Mouse (Mus musculus) stomach, embryonic 14.5 days (tissue): ENCODE results near the gene Ccr4. TPM values are rescaled to one million over a fixed set of nuclear protein-coding genes. Genes with fewer than 3 reads are reported as not detected.

Experiments used
- ATAC-seq: fragments of 200-750 bp; cut with Nextera tagmentation; 2 replicates; pipeline ENCODE4 v1.8.0; 2017; ENCODE audit warnings: low read depth, moderate TSS enrichment; ENCODE audit not compliant: insufficient number of reproducible peaks, insufficient read depth, low FRiP score
- H3K27ac ChIP-seq: fragments of 300-500 bp; sonication (generic); 2 replicates; pipeline ENCODE4 v1.5.1; 2014; ENCODE audit warnings: mild to moderate bottlenecking, low read length, moderate library complexity, mixed read lengths
- H3K27me3 ChIP-seq: fragments of 300-500 bp; sonication (generic); 2 replicates; pipeline ENCODE4 v1.6.1; 2014; ENCODE audit warnings: low read length, control low read depth, mixed read lengths; ENCODE audit not compliant: control insufficient read depth, insufficient read depth
- H3K36me3 ChIP-seq: fragments of 300-500 bp; sonication (generic); 2 replicates; pipeline ENCODE4 v1.6.1; 2014; ENCODE audit warnings: mild to moderate bottlenecking, control low read depth, low read length, moderate library complexity, mixed read lengths; ENCODE audit not compliant: control insufficient read depth, insufficient read depth
- H3K4me1 ChIP-seq: fragments of 300-500 bp; sonication (generic); 2 replicates; pipeline ENCODE4 v1.6.1; 2014; ENCODE audit warnings: low read length, control low read depth, mixed read lengths; ENCODE audit not compliant: control insufficient read depth, insufficient read depth
- H3K4me2 ChIP-seq: fragments of 300-500 bp; sonication (generic); replicated peaks from 2 replicates; pipeline ENCODE4 v1.6.1; 2014; ENCODE audit warnings: low read depth, low read length, control low read depth
- H3K4me3 ChIP-seq: fragments of 300-500 bp; sonication (generic); 2 replicates; pipeline ENCODE4 v1.5.1; 2014; ENCODE audit warnings: low read depth, low read length, control low read depth
- H3K9ac ChIP-seq: fragments of 300-500 bp; sonication (generic); replicated peaks from 2 replicates; pipeline ENCODE4 v1.6.1; 2014; ENCODE audit warnings: low read depth, mild to moderate bottlenecking, control low read depth, low read length, moderate library complexity, mixed read lengths
- H3K9me3 ChIP-seq: fragments of 300-500 bp; sonication (generic); 2 replicates; pipeline ENCODE4 v1.6.1; 2016; ENCODE audit warnings: low read depth, low read length, control low read depth; ENCODE audit not compliant: control insufficient read depth
- WGBS: fragments of 180-500 bp; shearing (Covaris S2); extraction: QIAGEN DNeasy Blood & Tissue Kit; methylation state at CpG from one replicate; pipeline ENCODE4 v1.1.7; 2014; 5-methylcytosine and 5-hydroxymethylcytosine counted together
- polyA plus RNA-seq: library from polyadenylated mRNA; unstranded; fragments of >200 nt; fragmentation: Nextera tagmentation; extraction: Ambion mirVana; gene quantifications from 2 replicates; pipeline ENCODE4 v1.2.1, GENCODE M21; 2014

Ccr4 gene
- polyA plus RNA-seq, 1 experiment from 2014 or later, result not detected

DNA sequence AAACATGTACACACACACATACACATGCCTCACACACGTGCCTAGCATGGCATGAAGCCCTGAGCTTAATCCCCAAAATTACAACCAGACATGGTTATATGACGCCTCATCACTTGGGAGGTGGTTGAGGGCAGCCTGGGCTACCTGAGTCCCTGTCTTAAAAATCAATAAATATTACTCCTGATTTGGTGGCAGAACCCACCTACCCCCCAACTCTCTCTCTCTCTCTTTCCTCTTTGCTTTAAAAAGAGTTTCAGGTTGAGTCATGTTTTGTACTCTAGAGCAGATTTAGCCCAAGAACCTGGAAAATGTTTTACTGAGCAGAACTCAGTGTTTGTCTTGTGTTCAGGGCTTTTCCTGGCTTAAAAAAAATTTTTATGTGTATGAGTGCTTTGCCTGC is 49.3 kb downstream of the Ccr4 start:
- Histone ChIP-seq H3K4me1 (no peaks in the 10 kb centered on the region), H3K9ac (no peak overlapping the region), H3K27me3 (no peaks in the 10 kb centered on the region), H3K36me3 (peaks cover 5% of the 10 kb centered on the region; the same call in 1 of the 2 replicates), H3K27ac (no peak overlapping the region), H3K9me3 (no peaks in the 10 kb centered on the region), H3K4me2 (no peak overlapping the region), H3K4me3 (no peak overlapping the region)
- ATAC-seq, result no peak
- 79% methylated on average over 2 of the region's 2 CpGs for WGBS

DNA sequence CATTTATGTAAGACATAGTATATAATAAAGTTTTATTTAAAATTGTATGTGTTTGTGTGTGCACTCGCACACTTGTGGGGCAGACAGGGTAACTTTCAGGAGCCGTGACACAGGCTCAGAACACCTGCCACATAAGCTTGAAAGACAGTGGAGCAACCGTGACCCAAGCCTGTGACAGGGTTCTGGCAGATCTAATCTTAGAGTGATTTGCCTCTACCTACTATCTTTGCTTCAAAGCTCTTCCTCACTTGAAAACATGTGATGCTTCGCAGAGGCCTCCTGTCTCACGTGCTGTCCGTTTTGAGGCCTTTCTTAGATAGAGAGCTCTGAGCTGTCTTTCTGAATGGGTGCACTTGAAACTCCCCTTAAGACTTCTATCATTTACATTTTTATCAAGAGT is 52.3 kb downstream of the Ccr4 start:
- ATAC-seq, result no peak
- H3K36me3 ChIP-seq, result peaks cover under 1% of the 10 kb centered on the region; the same call in 1 of the 2 replicates

DNA sequence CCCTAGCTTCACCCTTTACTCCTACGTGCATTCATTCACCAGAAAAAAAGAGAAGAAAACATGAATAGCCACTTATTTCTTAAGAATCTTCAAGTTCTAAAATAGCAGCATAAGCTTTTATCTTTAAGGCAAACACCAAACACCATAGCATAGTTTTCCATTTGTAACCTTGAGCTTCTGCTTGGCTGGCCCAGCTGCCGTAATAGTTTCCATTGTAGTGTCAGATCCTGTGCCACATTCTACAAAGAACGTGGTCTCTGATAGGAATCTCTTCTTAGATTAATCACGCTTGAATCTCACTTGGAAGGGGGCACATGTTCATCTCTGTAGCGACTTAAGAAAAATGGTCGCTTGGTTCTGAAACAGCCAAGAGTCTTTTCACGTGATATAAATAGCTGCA is 53.1 kb downstream of the Ccr4 start:
- no peak for ATAC-seq
- Histone ChIP-seq H3K4me2 (no peak overlapping the region), H3K4me3 (no peak overlapping the region), H3K9me3 (no peaks in the 10 kb centered on the region), H3K27ac (no peak overlapping the region), H3K36me3 (no peaks in the 10 kb centered on the region), H3K27me3 (no peaks in the 10 kb centered on the region), H3K4me1 (no peaks in the 10 kb centered on the region), H3K9ac (no peak overlapping the region)
- WGBS, result 81% methylated on average over 7 of the region's 7 CpGs

More for the DNA sequence above, 52.3 kb downstream of the Ccr4 start:
- H3K27me3 ChIP-seq, result no peaks in the 10 kb centered on the region
- H3K4me2 ChIP-seq, result no peak overlapping the region
- WGBS, result 87% methylated on average over 6 of the region's 6 CpGs
- no peaks in the 10 kb centered on the region for H3K9me3 ChIP-seq
- H3K4me3 ChIP-seq, result no peak overlapping the region
- no peak overlapping the region for H3K9ac ChIP-seq
- no peak overlapping the region for H3K27ac ChIP-seq
- no peaks in the 10 kb centered on the region for H3K4me1 ChIP-seq

DNA sequence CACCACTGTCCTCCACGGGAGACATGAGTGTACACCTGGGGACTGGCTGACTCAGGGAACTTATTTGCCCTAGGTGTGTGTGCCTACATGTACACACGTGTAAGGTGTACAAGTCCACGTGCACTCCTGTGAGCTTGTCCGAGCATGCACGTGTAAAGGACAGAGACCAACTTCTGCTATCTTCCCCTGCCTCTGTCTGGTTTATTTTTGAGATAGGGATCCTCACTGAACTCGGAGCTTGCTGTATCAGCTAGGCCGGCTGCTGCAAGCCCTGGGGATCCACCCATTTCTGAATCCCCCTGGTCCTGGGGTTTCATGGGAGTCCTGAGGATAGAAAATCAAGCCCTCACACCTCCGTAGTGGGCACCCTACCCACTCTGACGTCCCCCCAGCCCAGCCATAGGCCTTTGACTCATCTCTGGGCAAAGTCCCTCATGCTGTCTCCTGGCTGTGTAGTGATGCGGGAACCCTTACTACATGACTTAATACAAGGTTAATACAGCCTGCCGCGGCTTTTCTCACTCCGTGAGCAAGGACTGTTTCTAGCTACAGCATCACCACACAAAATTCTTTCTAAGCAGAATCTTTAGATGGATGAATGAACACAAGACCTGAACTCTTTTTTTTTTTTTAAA is 55.5 kb downstream of the Ccr4 start:
- 87% methylated on average over 13 of the region's 13 CpGs for WGBS
- Histone ChIP-seq H3K27me3 (no peaks in the 10 kb centered on the region), H3K9ac (no peak overlapping the region), H3K36me3 (no peaks in the 10 kb centered on the region), H3K4me3 (no peak overlapping the region), H3K27ac (no peak overlapping the region), H3K4me1 (no peaks in the 10 kb centered on the region), H3K9me3 (no peaks in the 10 kb centered on the region), H3K4me2 (no peak overlapping the region)
- ATAC-seq, result 0 out of 2 replicates have a peak, but pooled peaks have one; percentile 28

GRCm38 (mm10) chr9:114448700-114449099 is 56.0 kb downstream of the Ccr4 start:
- 76% methylated on average over 5 of the region's 5 CpGs for WGBS
- Histone ChIP-seq H3K4me1 (no peaks in the 10 kb centered on the region), H3K27me3 (no peaks in the 10 kb centered on the region), H3K9ac (no peak overlapping the region), H3K4me2 (no peak overlapping the region), H3K9me3 (no peaks in the 10 kb centered on the region), H3K4me3 (no peak overlapping the region), H3K36me3 (no peaks in the 10 kb centered on the region), H3K27ac (no peak overlapping the region)
- ATAC-seq, result no peak

GRCm38 (mm10) chr9:114446887-114447286 is 57.8 kb downstream of the Ccr4 start:
- Histone ChIP-seq H3K27me3 (no peaks in the 10 kb centered on the region), H3K4me2 (no peak overlapping the region), H3K36me3 (no peaks in the 10 kb centered on the region), H3K9me3 (no peaks in the 10 kb centered on the region), H3K4me3 (no peak overlapping the region), H3K27ac (no peak overlapping the region), H3K4me1 (no peaks in the 10 kb centered on the region), H3K9ac (no peak overlapping the region)
- WGBS, result 89% methylated on average over 8 of the region's 8 CpGs
- no peak for ATAC-seq

DNA sequence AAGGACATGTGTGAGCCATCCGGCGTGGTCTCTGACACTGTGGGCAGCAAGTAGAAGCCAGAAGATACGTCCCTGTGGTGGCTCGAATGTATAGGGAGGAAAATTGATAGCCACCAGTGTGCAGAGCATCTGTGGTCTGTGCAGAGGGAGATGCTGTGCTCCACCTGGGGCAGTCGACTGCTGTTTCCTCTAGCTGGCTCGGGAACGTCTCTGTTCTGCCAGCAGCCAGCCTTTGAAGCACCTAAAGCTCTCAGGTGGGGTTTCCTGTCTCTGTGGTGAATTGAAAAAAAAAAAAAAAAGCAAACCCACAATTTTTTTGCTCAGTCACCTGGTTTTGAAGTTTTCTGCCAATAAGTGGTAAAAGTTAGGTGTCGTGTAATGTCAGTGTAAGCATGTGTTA is 61.4 kb downstream of the Ccr4 start:
- no peaks in the 10 kb centered on the region for H3K9me3 ChIP-seq
- no peaks in the 10 kb centered on the region for H3K27me3 ChIP-seq
- H3K9ac ChIP-seq, result no peak overlapping the region
- no peaks in the 10 kb centered on the region for H3K36me3 ChIP-seq
- no peak overlapping the region for H3K27ac ChIP-seq
- H3K4me2 ChIP-seq, result no peak overlapping the region
- no peak overlapping the region for H3K4me3 ChIP-seq
- ATAC-seq, result no peak
- H3K4me1 ChIP-seq, result no peaks in the 10 kb centered on the region
- WGBS, result 92% methylated on average over 8 of the region's 8 CpGs

GRCm38 (mm10) chr9:114442893-114443292 is 61.8 kb downstream of the Ccr4 start:
- Histone ChIP-seq H3K27me3 (no peaks in the 10 kb centered on the region), H3K4me1 (no peaks in the 10 kb centered on the region), H3K36me3 (no peaks in the 10 kb centered on the region), H3K9me3 (no peaks in the 10 kb centered on the region), H3K4me3 (no peak overlapping the region), H3K27ac (no peak overlapping the region), H3K4me2 (no peak overlapping the region), H3K9ac (no peak overlapping the region)
- ATAC-seq, result no peak
- WGBS, result 82% methylated on average over 9 of the region's 9 CpGs

- H3K4me3 ChIP-seq, result no peak overlapping the region
- no peaks in the 10 kb centered on the region for H3K4me1 ChIP-seq
- 93% methylated on average over 9 of the region's 9 CpGs for WGBS
- no peak overlapping the region for H3K9ac ChIP-seq
- no peaks in the 10 kb centered on the region for H3K27me3 ChIP-seq
- ATAC-seq, result no peak
- no peak overlapping the region for H3K27ac ChIP-seq
- no peak overlapping the region for H3K4me2 ChIP-seq
- no peaks in the 10 kb centered on the region for H3K36me3 ChIP-seq
- H3K9me3 ChIP-seq, result no peaks in the 10 kb centered on the region
Observed at GRCm38 (mm10) chr9:114442225-114442624, 62.5 kb downstream of the Ccr4 start.
